Mouse (Mus musculus): ENCODE results near the gene Peli1.
"Not testable (repeated sequence)": the region's sequence is repeated elsewhere in the genome, so short reads cannot be mapped to it uniquely, and the experiment has no call there.

Gene Peli1

DNA sequence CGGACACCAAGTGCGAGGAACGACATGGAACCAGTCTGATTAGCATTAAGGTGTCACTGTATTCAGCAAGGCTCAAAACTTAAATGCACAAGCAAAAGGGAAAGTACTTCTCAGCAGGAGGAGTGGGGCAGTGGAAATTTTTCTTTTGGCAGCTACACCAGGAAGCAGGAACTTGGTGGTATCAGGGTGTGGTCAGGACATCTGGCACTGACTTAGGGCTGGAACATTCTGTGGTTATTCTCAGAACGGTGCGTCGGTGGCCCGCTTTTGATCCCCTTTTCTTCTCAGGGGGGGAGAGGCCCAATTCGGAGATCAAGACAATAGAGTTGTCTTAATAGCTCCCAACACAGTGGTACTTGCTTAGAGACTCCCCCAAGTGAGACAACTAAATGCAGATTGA, 100.7 kb downstream of the Peli1 start:
- not testable (repeated sequence) for DNase-seq (ENCODE audit: low spot score)

DNA sequence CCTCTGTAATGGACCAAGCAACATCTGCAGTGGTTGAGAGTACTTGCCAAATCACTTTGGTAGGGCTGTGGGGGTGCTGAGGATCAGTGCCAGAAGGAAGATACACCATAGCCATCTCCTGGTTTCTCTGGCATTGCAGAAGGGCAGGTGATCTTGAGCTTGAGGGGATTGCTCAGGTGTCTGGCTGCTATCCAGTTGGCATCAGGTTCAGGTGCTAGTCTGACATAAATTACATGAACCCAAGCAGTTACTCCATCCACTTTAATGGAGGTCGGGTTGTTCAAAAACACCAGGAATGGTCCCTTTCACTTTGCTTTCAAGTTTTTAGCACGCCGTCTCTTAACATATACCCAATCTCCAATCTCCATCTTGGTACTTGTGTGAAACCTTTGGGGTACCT, 103.8 kb downstream of the Peli1 start:
- no peak for DNase-seq (ENCODE audit: low spot score)

All from spleen, adult 12 weeks (tissue).